8 mouse cellular contexts compared by ENCODE assay signal in genomic region chr10:94958311-94958710, GRCm38 (mm10). TPM values are rescaled to one million over a fixed set of nuclear protein-coding genes. Genes with fewer than 3 reads are reported as not detected.
DNase-seq lines count a peak whose midpoint lies in the region; ATAC-seq and TF ChIP-seq lines count a peak whose summit lies in the region.

No protein-coding gene starts in this region.

- peak overlapping the region; percentile 25; the same call in 1 of the 2 replicates for H3K4me2 ChIP-seq in hindbrain, embryonic 15.5 days

- no peaks in the 10 kb centered on the region for H3K27me3 ChIP-seq in heart, adult 2 months (ENCODE audit: control insufficient read depth, insufficient read depth, low read length)
- no peaks in the 10 kb centered on the region for H3K27me3 ChIP-seq in hindbrain, embryonic 15.5 days
- H3K27me3 ChIP-seq in splenic B cell, adult 2 months (ENCODE audit: control insufficient read depth, insufficient read depth, low read length, poor library complexity, severe bottlenecking): no peaks in the 10 kb centered on the region

- intact Hi-C loops in heart, adult 2 months (cut with DNase I): loop anchor here (1.0 to 5.0 kb wide), 3 partner anchors 251 to 551 kb away; no protein-coding TSS in a partner anchor
- intact Hi-C loops in heart, postnatal 25 days (cut with DNase I): loop anchor here (5.0 kb wide), 1 partner anchor 251 kb away; no protein-coding TSS in a partner anchor

- H3K4me1 ChIP-seq in heart, adult 2 months (ENCODE audit: control insufficient read depth, insufficient read depth, low read length): no peaks in the 10 kb centered on the region; the same call in none of the 2 replicates
- 0 out of 2 replicates have a peak, but pooled peaks cover 3% of the 10 kb centered on the region for H3K4me1 ChIP-seq in hindbrain, embryonic 15.5 days (replicated peaks)

- H3K9ac ChIP-seq in heart, adult 2 months (ENCODE audit: low read depth, low read length): no peak overlapping the region
- no peak overlapping the region for H3K9ac ChIP-seq in hindbrain, embryonic 15.5 days

- H3K4me3 ChIP-seq in heart, adult 2 months: no peak overlapping the region
- H3K4me3 ChIP-seq in hindbrain, embryonic 15.5 days: no peak overlapping the region

- H3K36me3 ChIP-seq in heart, adult 2 months (ENCODE audit: control insufficient read depth, insufficient read depth, low read length): no peaks in the 10 kb centered on the region
- H3K36me3 ChIP-seq in hindbrain, embryonic 15.5 days: no peaks in the 10 kb centered on the region
- no peaks in the 10 kb centered on the region for H3K36me3 ChIP-seq in splenic B cell, adult 2 months (ENCODE audit: control insufficient read depth, insufficient read depth, low read length, poor library complexity, severe bottlenecking)

- no peaks in the 10 kb centered on the region for H3K79me2 ChIP-seq in heart, adult 2 months (replicated peaks; ENCODE audit: control insufficient read depth, insufficient read depth, low read length)

- ATAC-seq in hindbrain, embryonic 15.5 days (ENCODE audit: low FRiP score, low read depth): peak; percentile 66; the same call in 1 of the 2 replicates

- peak; percentile 93 for TF ChIP-seq CTCF in heart, adult 2 months (IDR thresholded peaks at IDR 0.05)

- TF ChIP-seq POLR2A in heart, adult 2 months (IDR thresholded peaks at IDR 0.05; ENCODE audit: insufficient read depth, low read depth, low read length): no peak

- no peaks in the 10 kb centered on the region for H3K9me3 ChIP-seq in hindbrain, embryonic 15.5 days

- TF ChIP-seq EP300 in heart, adult 2 months (IDR thresholded peaks at IDR 0.05; ENCODE audit: insufficient read depth, low read depth, low read length): no peak

- 6% methylated on average over 7 of the region's 7 CpGs for WGBS in heart, adult 2 months
- 6% methylated on average over 7 of the region's 7 CpGs for WGBS in hindbrain, embryonic 15.5 days

- H3K27ac ChIP-seq in heart, adult 2 months: no peak overlapping the region
- no peak overlapping the region for H3K27ac ChIP-seq in hindbrain, embryonic 15.5 days (replicated peaks)

- peak; percentile 29 to 41 for DNase-seq in heart, adult 2 months
- no peak for DNase-seq in heart, postnatal 25 days (ENCODE audit: low spot score)
- DNase-seq in A20 (ENCODE audit: low read depth, low spot score): peak; percentile 73
- peak; percentile 59 for DNase-seq in adrenal gland, postnatal 10 days
- peak; percentile 67 for DNase-seq in embryo, embryonic 9.5 days (ENCODE audit: extremely low spot score)
- DNase-seq in lung, postnatal 36 days: peak; percentile 75
- DNase-seq in splenic B cell, adult 2 months (ENCODE audit: low read depth, low spot score): peak; percentile 85

RNA-seq across cellular contexts. Expression of gene Plxnc1, which starts 13.7 kb away (rescaled TPM):
- 1 to 10 TPM; 2.0 to 2.3 TPM for total RNA-seq in heart, adult 2 months (2021)
- 0.84 and 1.3 TPM in 2 replicates for polyA plus RNA-seq in heart, adult 2 months (2012; rRNA removed)
- total RNA-seq in heart, postnatal 25 days (2021): 1 to 10 TPM; 2.0 to 2.6 TPM
- total RNA-seq in adrenal gland, postnatal 10 days (2021): 1 to 10 TPM; 5.6 to 7.3 TPM
- 12.5 and 13.1 TPM in 2 replicates for polyA plus RNA-seq in hindbrain, embryonic 15.5 days (2015; fragmentation: Nextera tagmentation; extraction: Ambion mirVana)
